Mouse (Mus musculus) myocyte (in vitro differentiated cells): Measurements from ENCODE around the gene Kif13a. TPM values are rescaled to one million over a fixed set of nuclear protein-coding genes. Genes with fewer than 3 reads are reported as not detected.

Source experiments
- H3K27me3 ChIP-seq: one replicate; pipeline ENCODE4 v1.6.1; 2011; ENCODE audit not compliant: control insufficient read depth, insufficient read depth, insufficient read length
- H3K36me3 ChIP-seq: one replicate; pipeline ENCODE4 v1.6.1; 2011; ENCODE audit not compliant: control insufficient read depth, insufficient read depth
- H3K4me2 ChIP-seq: one replicate; pipeline ENCODE4 v1.6.1; 2011; ENCODE audit warnings: low read depth, control low read depth
- H3K4me3 ChIP-seq: one replicate; pipeline ENCODE4 v1.5.1; 2011; ENCODE audit warnings: mild to moderate bottlenecking, control low read depth, moderate library complexity
- H3K79me2 ChIP-seq: one replicate; pipeline ENCODE4 v1.6.1; 2011; ENCODE audit not compliant: control insufficient read depth, insufficient read depth
- H3ac ChIP-seq: one replicate; pipeline ENCODE4 v1.6.1; 2011; ENCODE audit not compliant: control insufficient read depth, insufficient read length
- CEBPB ChIP-seq: IDR thresholded peaks from 2 replicates; pipeline ENCODE4 v1.6.1; 2011; ENCODE audit warnings: mild to moderate bottlenecking, moderate library complexity; ENCODE audit not compliant: poor library complexity, insufficient read depth, severe bottlenecking
- E2F4 ChIP-seq: IDR thresholded peaks from one replicate; pipeline ENCODE4 v1.6.1; 2011; ENCODE audit warnings: mild to moderate bottlenecking, control low read depth, moderate library complexity; ENCODE audit not compliant: insufficient read depth
- MAX ChIP-seq: IDR thresholded peaks from one replicate; pipeline ENCODE4 v1.6.1; 2011; ENCODE audit warnings: low read depth, mild to moderate bottlenecking, control low read depth
- MYOD1 ChIP-seq, 3 experiments: IDR thresholded peaks; one replicate each; pipeline ENCODE4 v1.6.1; 2011; ENCODE audit warnings: control low read depth in 2 of 3, low read depth in 2 of 3, mild to moderate bottlenecking in 2 of 3, moderate library complexity in 1 of 3; ENCODE audit not compliant: insufficient read length in 2 of 3, control insufficient read depth in 1 of 3
- MYOG ChIP-seq, 3 experiments: IDR thresholded peaks; one replicate each; pipeline ENCODE4 v1.6.1; 2011; ENCODE audit warnings: control low read depth in 2 of 3, low read depth in 2 of 3, mild to moderate bottlenecking in 2 of 3; ENCODE audit not compliant: insufficient read length in 2 of 3, control insufficient read depth in 1 of 3, insufficient read depth in 1 of 3
- POLR2A ChIP-seq: IDR thresholded peaks from one replicate; pipeline ENCODE4 v1.6.1; 2011; ENCODE audit warnings: low read depth, mild to moderate bottlenecking, control low read depth, moderate library complexity; ENCODE audit not compliant: insufficient read length
- POLR2AphosphoS2 ChIP-seq: IDR thresholded peaks from one replicate; pipeline ENCODE4 v1.6.1; 2011; ENCODE audit warnings: low read depth, control low read depth; ENCODE audit not compliant: insufficient read length
- REST ChIP-seq: IDR thresholded peaks from one replicate; pipeline ENCODE4 v1.6.1; 2011; ENCODE audit warnings: mild to moderate bottlenecking, control low read depth, moderate library complexity; ENCODE audit not compliant: insufficient read depth, insufficient read length
- SRF ChIP-seq: IDR thresholded peaks from one replicate; pipeline ENCODE4 v1.6.1; 2011; ENCODE audit warnings: low read depth; ENCODE audit not compliant: control insufficient read depth, insufficient read length
- TCF12 ChIP-seq: IDR thresholded peaks from one replicate; pipeline ENCODE4 v1.6.1; 2011; ENCODE audit warnings: mild to moderate bottlenecking, control low read depth; ENCODE audit not compliant: poor library complexity, insufficient read depth, severe bottlenecking
- TCF3 ChIP-seq: IDR thresholded peaks from one replicate; pipeline ENCODE4 v1.6.1; 2011; ENCODE audit warnings: low read depth, control low read depth; ENCODE audit not compliant: insufficient read length
- USF1 ChIP-seq: IDR thresholded peaks from one replicate; pipeline ENCODE4 v1.6.1; 2011; ENCODE audit warnings: low read depth, mild to moderate bottlenecking, control low read depth, moderate library complexity
- polyA plus RNA-seq: library from polyadenylated mRNA; unstranded; fragments of >200 nt; fragmentation: generic; extraction: Trizol; gene quantifications from one replicate; pipeline ENCODE4 v1.2.1, GENCODE M21; 2012; ENCODE audit warnings: missing spikeins

Gene Kif13a
- polyA plus RNA-seq, 1 experiment, result 15.4 TPM

GRCm38 (mm10) chr13:46883976-46884375 lies 45.7 kb downstream of the Kif13a start:
- Histone ChIP-seq H3K36me3 (no peaks in the 10 kb centered on the region), H3K79me2 (no peaks in the 10 kb centered on the region), H3K4me3 (no peak overlapping the region), H3K4me2 (no peak overlapping the region), H3ac (no peak overlapping the region), H3K27me3 (no peaks in the 10 kb centered on the region)
- no peak for TF ChIP-seq SRF
- TF ChIP-seq POLR2AphosphoS2, result no peak
- no peak for TF ChIP-seq E2F4
- no peak for TF ChIP-seq CEBPB
- no peak for TF ChIP-seq POLR2A

GRCm38 (mm10) chr13:46883381-46883780 lies 46.3 kb downstream of the Kif13a start:
- Histone ChIP-seq H3ac (no peak overlapping the region), H3K27me3 (no peaks in the 10 kb centered on the region), H3K79me2 (no peaks in the 10 kb centered on the region), H3K36me3 (no peaks in the 10 kb centered on the region), H3K4me3 (no peak overlapping the region), H3K4me2 (no peak overlapping the region)
- TF ChIP-seq MAX, result no peak
- TF ChIP-seq E2F4, result no peak
- TF ChIP-seq CEBPB, result no peak
- TF ChIP-seq TCF3, result no peak
- TF ChIP-seq TCF12, result no peak
- TF ChIP-seq POLR2AphosphoS2, result no peak
- no peak for TF ChIP-seq MYOD1 (IDR thresholded peaks at IDR 0.05; ENCODE audit: control insufficient read depth in 1 of 3, insufficient read length in 2 of 3, low read depth in 2 of 3)
- TF ChIP-seq SRF, result no peak
- TF ChIP-seq POLR2A, result no peak
- TF ChIP-seq USF1, result no peak
- no peak for TF ChIP-seq REST
- no peak for TF ChIP-seq MYOG (IDR thresholded peaks at IDR 0.05; ENCODE audit: control insufficient read depth in 1 of 3, insufficient read depth in 1 of 3, insufficient read length in 2 of 3, low read depth in 2 of 3)

GRCm38 (mm10) chr13:46880736-46881135 lies 48.9 kb downstream of the Kif13a start:
- no peaks in the 10 kb centered on the region for H3K79me2 ChIP-seq
- TF ChIP-seq POLR2AphosphoS2 (no peak), TCF12 (no peak), USF1 (no peak), SRF (no peak), MYOG (IDR thresholded peaks at IDR 0.05; ENCODE audit: control insufficient read depth in 1 of 3, insufficient read depth in 1 of 3, insufficient read length in 2 of 3, low read depth in 2 of 3) (no peak), TCF3 (no peak), POLR2A (no peak), E2F4 (no peak), MAX (no peak), MYOD1 (IDR thresholded peaks at IDR 0.05; ENCODE audit: control insufficient read depth in 1 of 3, insufficient read length in 2 of 3, low read depth in 2 of 3) (no peak), REST (no peak), CEBPB (no peak)

GRCm38 (mm10) chr13:46880243-46880642 lies 49.4 kb downstream of the Kif13a start:
- H3ac ChIP-seq, result no peak overlapping the region
- TF ChIP-seq POLR2AphosphoS2 (no peak), TCF12 (no peak), MYOG (IDR thresholded peaks at IDR 0.05; ENCODE audit: control insufficient read depth in 1 of 3, insufficient read depth in 1 of 3, insufficient read length in 2 of 3, low read depth in 2 of 3) (no peak), MAX (no peak), USF1 (no peak), CEBPB (no peak), POLR2A (no peak), REST (no peak)
- no peaks in the 10 kb centered on the region for H3K27me3 ChIP-seq
- no peaks in the 10 kb centered on the region for H3K79me2 ChIP-seq
- H3K4me3 ChIP-seq, result no peak overlapping the region
- H3K4me2 ChIP-seq, result no peak overlapping the region
- H3K36me3 ChIP-seq, result no peaks in the 10 kb centered on the region

More at GRCm38 (mm10) chr13:46880736-46881135, 48.9 kb downstream of the Kif13a start:
- no peak overlapping the region for H3K4me3 ChIP-seq
- no peak overlapping the region for H3ac ChIP-seq
- no peaks in the 10 kb centered on the region for H3K36me3 ChIP-seq
- H3K27me3 ChIP-seq, result no peaks in the 10 kb centered on the region
- H3K4me2 ChIP-seq, result no peak overlapping the region

GRCm38 (mm10) chr13:46877049-46877448 lies 52.6 kb downstream of the Kif13a start:
- no peaks in the 10 kb centered on the region for H3K79me2 ChIP-seq
- no peaks in the 10 kb centered on the region for H3K27me3 ChIP-seq
- H3ac ChIP-seq, result no peak overlapping the region
- H3K4me2 ChIP-seq, result no peak overlapping the region
- no peak for TF ChIP-seq TCF12
- TF ChIP-seq TCF3, result no peak
- no peak for TF ChIP-seq MYOG (IDR thresholded peaks at IDR 0.05; ENCODE audit: control insufficient read depth in 1 of 3, insufficient read depth in 1 of 3, insufficient read length in 2 of 3, low read depth in 2 of 3)
- no peak for TF ChIP-seq POLR2A
- TF ChIP-seq CEBPB, result no peak
- TF ChIP-seq POLR2AphosphoS2, result no peak
- TF ChIP-seq MAX, result no peak
- no peak for TF ChIP-seq SRF
- no peaks in the 10 kb centered on the region for H3K36me3 ChIP-seq
- H3K4me3 ChIP-seq, result no peak overlapping the region
